Mouse (Mus musculus) ovary, postnatal 14 days (tissue): ENCODE results near the gene Ubd.
"Not testable (repeated sequence)": the region's sequence is repeated elsewhere in the genome, so short reads cannot be mapped to it uniquely, and the experiment has no call there.

Experiments
- DNase-seq: peaks from one replicate; pipeline ENCODE4 v3.0.0; 2022; ENCODE audit warnings: low spot score

The Ubd gene

GRCm38 (mm10) chr17:37193656-37194055 is at the start of gene Ubd:
TSS of gene Ubd (plus strand) at chr17:37193892.
- no peak for DNase-seq

DNA sequence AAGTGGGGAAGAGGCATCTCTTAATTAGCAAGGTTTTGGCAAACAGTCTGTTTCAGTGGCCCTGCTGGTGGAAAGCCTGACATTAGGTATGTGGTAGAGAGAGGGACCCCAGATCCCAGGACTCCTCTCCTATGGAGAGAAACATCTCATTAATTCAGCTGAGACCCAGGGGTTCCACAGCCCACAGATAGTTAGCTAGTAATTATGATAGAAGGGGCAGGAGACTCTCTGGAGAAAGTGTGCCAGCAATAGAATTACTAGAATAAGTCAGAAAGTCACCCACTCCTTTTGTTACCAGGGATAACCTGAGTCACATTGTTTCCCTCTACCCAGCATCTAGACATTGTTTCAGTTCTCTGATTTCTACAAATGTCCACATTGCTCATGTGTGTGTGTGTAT is 32.3 kb upstream of the Ubd start, which contains the start of gene Olfr93:
Olfr93 (minus strand) TSS at position 101 of the 400 bp plus-strand sequence.
- DNase-seq, result no peak

DNA sequence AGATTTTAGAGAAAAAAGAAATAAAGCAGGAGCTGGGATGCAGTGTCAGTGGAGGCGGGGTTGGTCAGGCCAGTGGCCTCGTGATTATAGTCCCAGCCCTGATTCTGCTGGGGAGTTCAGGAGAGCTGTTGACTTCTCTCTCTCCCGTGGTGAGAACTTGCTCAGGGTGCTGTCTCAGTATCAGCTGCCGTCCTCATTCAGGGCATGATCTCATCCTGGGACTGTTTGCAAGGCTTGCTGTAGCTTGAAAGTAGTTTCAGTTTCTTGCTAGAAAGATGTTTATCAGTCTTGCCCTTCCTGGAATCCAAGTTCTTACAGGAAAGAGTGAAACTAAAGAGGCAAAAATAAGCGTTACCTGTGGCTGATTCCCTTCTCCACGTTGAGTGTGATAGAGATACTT is 8.2 kb upstream of the Ubd start:
- no peak for DNase-seq

GRCm38 (mm10) chr17:37190711-37191110 is 3.0 kb upstream of the Ubd start:
- peak; percentile 55 for DNase-seq

DNA sequence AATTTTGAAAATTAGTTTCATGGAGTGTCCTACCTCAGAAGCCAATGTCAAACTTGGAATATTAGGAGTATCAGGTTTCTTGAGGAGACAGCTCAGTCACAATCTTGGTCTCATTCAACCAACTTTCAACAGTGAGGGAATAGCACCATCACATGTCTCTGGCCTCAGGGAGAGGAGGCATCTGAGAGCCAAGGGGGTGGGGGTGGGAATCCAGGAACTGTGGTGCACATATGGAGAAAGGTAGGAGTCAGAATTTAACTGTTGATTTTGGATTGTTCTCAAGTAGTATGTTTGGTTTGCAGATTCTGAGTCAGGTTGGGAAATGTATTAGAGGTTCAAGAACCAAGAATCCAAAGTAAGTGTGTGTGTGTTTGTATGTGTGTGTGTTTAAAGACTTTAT is 660 bp upstream of the Ubd start:
- no peak for DNase-seq

- no peak for DNase-seq
Measured at GRCm38 (mm10) chr17:37194782-37195181, 1.1 kb downstream of the Ubd start.

- DNase-seq, result no peak
Measured at GRCm38 (mm10) chr17:37196845-37197724, 3.4 kb downstream of the Ubd start.

DNA sequence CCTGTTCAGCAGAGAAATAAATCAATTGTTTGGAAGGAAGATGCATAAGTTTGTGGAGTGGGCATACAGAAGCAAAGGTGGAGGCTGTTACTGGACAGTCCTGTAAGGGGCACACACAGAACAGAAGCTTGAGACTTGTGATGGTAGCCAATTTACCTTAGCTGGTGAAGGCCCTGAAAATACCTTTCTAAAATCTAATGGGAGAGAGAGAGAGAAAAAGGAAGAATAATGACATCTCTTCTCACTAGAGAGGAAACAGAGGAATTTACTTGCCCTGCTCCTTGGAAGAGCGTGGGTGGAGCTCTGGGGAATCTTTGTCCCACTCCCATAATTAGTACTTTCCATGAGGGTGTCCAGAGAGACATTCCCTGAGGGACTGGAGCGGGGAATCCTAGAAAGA is 7.2 kb downstream of the Ubd start, which contains the start of gene Olfr94:
Olfr94 (minus strand) TSS at position 101 of the 400 bp plus-strand sequence.
- DNase-seq, result no peak

- peak; percentile 82 for DNase-seq
Measured at GRCm38 (mm10) chr17:37203206-37203916, 9.7 kb downstream of the Ubd start.

- no peak for DNase-seq
Measured at GRCm38 (mm10) chr17:37203917-37204236, 10.2 kb downstream of the Ubd start.

GRCm38 (mm10) chr17:37210884-37211768 is 17.4 kb downstream of the Ubd start:
- no peak for DNase-seq

DNA sequence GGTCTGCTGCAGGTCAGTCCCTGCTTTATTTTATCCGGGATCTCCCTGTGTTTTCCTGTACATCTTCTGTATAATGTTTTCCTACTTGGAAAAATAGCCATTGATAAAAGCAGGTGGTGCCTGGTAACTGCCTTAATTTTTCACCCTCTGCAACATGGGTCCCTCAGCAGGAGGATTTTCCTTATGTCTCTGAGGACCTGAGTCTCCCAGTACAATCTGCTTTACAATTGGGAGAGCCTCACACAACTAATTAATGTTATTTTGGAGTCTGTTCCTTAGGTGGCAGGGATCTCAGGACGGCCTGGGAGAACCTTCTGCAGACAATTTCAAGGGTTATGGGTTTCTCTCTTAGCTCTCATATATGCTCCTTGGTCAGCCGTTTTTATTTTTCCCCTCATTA is 19.3 kb downstream of the Ubd start, which contains the start of gene Olfr95:
Olfr95 (minus strand) TSS at position 101 of the 400 bp plus-strand sequence.
- DNase-seq, result no peak

DNA sequence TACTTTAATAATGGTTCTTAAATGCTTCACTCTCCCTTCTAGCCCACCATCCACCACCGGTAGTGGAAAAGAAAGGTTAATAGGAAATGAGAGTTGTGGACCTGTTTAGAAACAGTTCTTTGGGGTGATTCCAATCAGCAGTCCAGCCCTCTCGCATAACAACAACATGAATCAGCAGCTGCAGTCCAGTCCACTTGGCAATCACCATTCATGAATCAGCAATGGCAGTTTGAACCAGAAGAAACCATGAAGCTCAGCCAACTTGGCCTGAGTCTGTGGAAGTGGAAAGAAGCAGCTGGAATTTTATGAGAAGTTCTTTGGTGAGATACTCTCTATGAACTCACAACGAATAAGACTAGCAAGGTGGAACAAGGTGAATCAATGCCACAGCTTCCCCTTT is 24.8 kb downstream of the Ubd start:
- DNase-seq, result no peak

GRCm38 (mm10) chr17:37219846-37220245 is 26.2 kb downstream of the Ubd start, which contains the start of gene Olfr96:
TSS of gene Olfr96 (plus strand) at chr17:37220146.
- no peak for DNase-seq

- DNase-seq, result no peak
Measured at GRCm38 (mm10) chr17:37221879-37222278, 28.2 kb downstream of the Ubd start.

GRCm38 (mm10) chr17:37237230-37237629 is 43.5 kb downstream of the Ubd start, which contains the start of gene Olfr97:
TSS of gene Olfr97 (minus strand) at chr17:37237330.
- DNase-seq, result not testable (repeated sequence)

GRCm38 (mm10) chr17:37242198-37242597 is 48.5 kb downstream of the Ubd start:
- no peak for DNase-seq
